Mouse (Mus musculus): Measurements from ENCODE around the gene Ctse. TPM values are rescaled to one million over a fixed set of nuclear protein-coding genes. Genes with fewer than 3 reads are reported as not detected.

Ctse gene
- polyA plus RNA-seq, 1 experiment, result 118 TPM

GRCm38 (mm10) chr1:131712386-131712785 is 74.3 kb downstream of the Ctse start:
- WGBS, result 44% methylated on average over 2 of the region's 2 CpGs
- Histone ChIP-seq H3K27ac (ENCODE audit: control insufficient read depth, insufficient read depth, low read depth, low read length, poor library complexity) (no peak overlapping the region), H3K4me3 (replicated peaks; ENCODE audit: control insufficient read depth, low read depth, low read length) (no peak overlapping the region), H3K4me1 (ENCODE audit: control insufficient read depth, insufficient read depth, low read length) (no peaks in the 10 kb centered on the region)
- no peak for TF ChIP-seq POLR2A (IDR thresholded peaks at IDR 0.05; ENCODE audit: borderline replicate concordance, control insufficient read depth, low read depth, low read length)
- peak; percentile 49 for TF ChIP-seq CTCF (IDR thresholded peaks at IDR 0.05; ENCODE audit: control insufficient read depth, insufficient read depth, low read length)

- 79% methylated on average over 20 of the region's 20 CpGs for WGBS
- TF ChIP-seq POLR2A (IDR thresholded peaks at IDR 0.05; ENCODE audit: borderline replicate concordance, control insufficient read depth, low read depth, low read length), result no peak
- no peak for TF ChIP-seq CTCF (IDR thresholded peaks at IDR 0.05; ENCODE audit: control insufficient read depth, insufficient read depth, low read length)
These were observed 76.6 kb downstream of the Ctse start for GRCm38 (mm10) chr1:131714388-131715337.

GRCm38 (mm10) chr1:131718952-131719694 is 81.0 kb downstream of the Ctse start:
- TF ChIP-seq POLR2A (IDR thresholded peaks at IDR 0.05; ENCODE audit: borderline replicate concordance, control insufficient read depth, low read depth, low read length) (no peak), CTCF (IDR thresholded peaks at IDR 0.05; ENCODE audit: control insufficient read depth, insufficient read depth, low read length) (no peak)
- no peak overlapping the region for H3K27ac ChIP-seq (ENCODE audit: control insufficient read depth, insufficient read depth, low read depth, low read length, poor library complexity)
- WGBS, result 81% methylated on average over 16 of the region's 16 CpGs
- H3K4me1 ChIP-seq (ENCODE audit: control insufficient read depth, insufficient read depth, low read length), result no peaks in the 10 kb centered on the region
- H3K4me3 ChIP-seq (replicated peaks; ENCODE audit: control insufficient read depth, low read depth, low read length), result no peak overlapping the region

More at GRCm38 (mm10) chr1:131714388-131715337, 76.6 kb downstream of the Ctse start:
- no peaks in the 10 kb centered on the region for H3K4me1 ChIP-seq (ENCODE audit: control insufficient read depth, insufficient read depth, low read length)
- H3K27ac ChIP-seq (ENCODE audit: control insufficient read depth, insufficient read depth, low read depth, low read length, poor library complexity), result no peak overlapping the region
- no peak overlapping the region for H3K4me3 ChIP-seq (replicated peaks; ENCODE audit: control insufficient read depth, low read depth, low read length)

GRCm38 (mm10) chr1:131721989-131722388 is 83.9 kb downstream of the Ctse start:
- WGBS, result 65% methylated on average over 3 of the region's 3 CpGs
- H3K27ac ChIP-seq (ENCODE audit: control insufficient read depth, insufficient read depth, low read depth, low read length, poor library complexity), result no peak overlapping the region
- H3K4me3 ChIP-seq (replicated peaks; ENCODE audit: control insufficient read depth, low read depth, low read length), result no peak overlapping the region
- TF ChIP-seq POLR2A (IDR thresholded peaks at IDR 0.05; ENCODE audit: borderline replicate concordance, control insufficient read depth, low read depth, low read length) (no peak), CTCF (IDR thresholded peaks at IDR 0.05; ENCODE audit: control insufficient read depth, insufficient read depth, low read length) (no peak)
- no peaks in the 10 kb centered on the region for H3K4me1 ChIP-seq (ENCODE audit: control insufficient read depth, insufficient read depth, low read length)

GRCm38 (mm10) chr1:131723549-131723948 is 85.4 kb downstream of the Ctse start:
- WGBS, result 76% methylated on average over 4 of the region's 4 CpGs
- TF ChIP-seq POLR2A (IDR thresholded peaks at IDR 0.05; ENCODE audit: borderline replicate concordance, control insufficient read depth, low read depth, low read length) (no peak), CTCF (IDR thresholded peaks at IDR 0.05; ENCODE audit: control insufficient read depth, insufficient read depth, low read length) (no peak)
- Histone ChIP-seq H3K4me3 (replicated peaks; ENCODE audit: control insufficient read depth, low read depth, low read length) (no peak overlapping the region), H3K4me1 (ENCODE audit: control insufficient read depth, insufficient read depth, low read length) (no peaks in the 10 kb centered on the region), H3K27ac (ENCODE audit: control insufficient read depth, insufficient read depth, low read depth, low read length, poor library complexity) (no peak overlapping the region)

Other genes starting within 250 kb of the Ctse start
- 15.8 and 27.2 TPM in 2 replicates for gene Srgap2, start 111.0 kb upstream of the Ctse start, polyA plus RNA-seq (2011; ENCODE audit: insufficient read depth, insufficient read length, low replicate concordance, missing spikeins)
- 2.4 and 5.5 TPM in 2 replicates for gene Fam72a, start 110.4 kb upstream of the Ctse start, polyA plus RNA-seq (2011; ENCODE audit: insufficient read depth, insufficient read length, low replicate concordance, missing spikeins)
- gene Avpr1b, start 39.1 kb upstream of the Ctse start, polyA plus RNA-seq (2011; ENCODE audit: insufficient read depth, insufficient read length, low replicate concordance, missing spikeins), result not detected in 2 replicates
- 6.5 and 7.2 TPM in 2 replicates for gene Rab7b, start 50.4 kb downstream of the Ctse start, polyA plus RNA-seq (2011; ENCODE audit: insufficient read depth, insufficient read length, low replicate concordance, missing spikeins)
- 4.0 TPM in 1 of 2 replicates, not detected in the other for gene Slc26a9, start 105.7 kb downstream of the Ctse start, polyA plus RNA-seq (2011; ENCODE audit: insufficient read depth, insufficient read length, low replicate concordance, missing spikeins)
- gene Pm20d1, start 159.1 kb downstream of the Ctse start, polyA plus RNA-seq (2011; ENCODE audit: insufficient read depth, insufficient read length, low replicate concordance, missing spikeins), result 0.35 TPM in 1 of 2 replicates, not detected in the other
- gene Slc41a1, start 189.2 kb downstream of the Ctse start, polyA plus RNA-seq (2011; ENCODE audit: insufficient read depth, insufficient read length, low replicate concordance, missing spikeins), result 1.4 and 2.2 TPM in 2 replicates
- gene Rab29, start 228.9 kb downstream of the Ctse start, polyA plus RNA-seq (2011; ENCODE audit: insufficient read depth, insufficient read length, low replicate concordance, missing spikeins), result 14.6 and 15.7 TPM in 2 replicates

All from bone marrow, adult 2 months (tissue).